Mouse (Mus musculus) embryonic facial prominence, embryonic 15.5 days (tissue): ENCODE results near the gene Nav3. TPM values are rescaled to one million over a fixed set of nuclear protein-coding genes. Genes with fewer than 3 reads are reported as not detected.

Experiments
- ATAC-seq: fragments of 200-750 bp; cut with Nextera tagmentation; 2 replicates; pipeline ENCODE4 v1.8.0; 2017; ENCODE audit warnings: low read depth, moderate TSS enrichment; ENCODE audit not compliant: insufficient number of reproducible peaks, low FRiP score, low TSS enrichment
- H3K27ac ChIP-seq: fragments of 300-500 bp; sonication (generic); replicated peaks from 2 replicates; pipeline ENCODE4 v1.5.1; 2015; ENCODE audit warnings: mild to moderate bottlenecking, inconsistent platforms
- H3K27me3 ChIP-seq: fragments of 300-500 bp; sonication (generic); 2 replicates; pipeline ENCODE4 v1.6.1; 2015; ENCODE audit warnings: inconsistent platforms
- H3K36me3 ChIP-seq: fragments of 300-500 bp; sonication (generic); 2 replicates; pipeline ENCODE4 v1.6.1; 2015; ENCODE audit warnings: mild to moderate bottlenecking, inconsistent platforms
- H3K4me1 ChIP-seq: fragments of 300-500 bp; sonication (generic); 2 replicates; pipeline ENCODE4 v1.6.1; 2015; ENCODE audit warnings: inconsistent platforms
- H3K4me2 ChIP-seq: fragments of 300-500 bp; sonication (generic); replicated peaks from 2 replicates; pipeline ENCODE4 v1.6.1; 2015; ENCODE audit warnings: mild to moderate bottlenecking, inconsistent platforms
- H3K4me3 ChIP-seq: fragments of 300-500 bp; sonication (generic); replicated peaks from 2 replicates; pipeline ENCODE4 v1.5.1; 2015; ENCODE audit warnings: mild to moderate bottlenecking, inconsistent platforms
- H3K9ac ChIP-seq: fragments of 300-500 bp; sonication (generic); 2 replicates; pipeline ENCODE4 v1.6.1; 2015; ENCODE audit warnings: inconsistent platforms
- H3K9me3 ChIP-seq: fragments of 300-500 bp; sonication (generic); replicated peaks from 2 replicates; pipeline ENCODE4 v1.6.1; 2016; ENCODE audit warnings: inconsistent platforms
- WGBS: fragments of 180-500 bp; shearing (Covaris S2); methylation state at CpG from one replicate; pipeline ENCODE4 v1.1.7; 2015; 5-methylcytosine and 5-hydroxymethylcytosine counted together
- polyA plus RNA-seq: library from polyadenylated mRNA; unstranded; fragments of >200 nt; fragmentation: Nextera tagmentation; extraction: Ambion mirVana; gene quantifications from 2 replicates; pipeline ENCODE4 v1.2.1, GENCODE M21; 2015

Nav3 gene
- polyA plus RNA-seq, 1 experiment from 2014 or later = 5.6 TPM

DNA sequence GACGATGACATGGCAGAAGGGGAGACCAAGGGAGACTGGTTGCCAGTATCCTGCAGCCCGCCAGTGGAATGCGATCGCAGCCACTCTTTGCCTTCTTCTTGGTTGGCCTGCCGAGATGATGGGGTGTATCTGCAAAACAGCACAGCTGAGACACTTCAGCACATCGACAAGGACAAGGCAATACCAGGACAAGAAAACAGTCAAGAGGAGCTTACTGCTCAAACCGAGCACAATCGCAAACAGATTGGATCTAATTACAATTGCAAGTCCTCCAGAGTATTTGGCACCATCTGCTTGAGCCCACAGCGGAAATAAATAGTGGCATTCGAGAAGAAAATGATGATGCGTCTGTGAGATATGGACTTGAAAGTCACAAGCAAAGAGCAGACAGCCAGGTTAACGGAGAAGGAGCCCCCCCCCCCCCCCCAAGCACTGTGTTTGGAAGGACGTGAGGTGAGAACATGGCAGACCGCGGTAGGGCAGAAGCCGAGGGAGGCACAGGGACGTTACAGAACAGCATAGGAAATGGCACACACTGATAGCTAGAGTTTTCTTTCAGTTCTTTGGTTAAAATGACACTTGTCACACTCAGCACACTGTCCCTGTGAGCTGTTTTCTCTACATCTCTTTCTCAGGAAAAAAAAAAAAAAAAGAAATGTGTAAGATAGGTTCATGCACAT, 696.9 kb downstream of the Nav3 start:
- H3K9ac ChIP-seq = no peak overlapping the region
- no peaks in the 10 kb centered on the region for H3K27me3 ChIP-seq
- no peak overlapping the region for H3K4me2 ChIP-seq
- no peaks in the 10 kb centered on the region for H3K4me1 ChIP-seq
- ATAC-seq = no peak
- H3K27ac ChIP-seq = no peak overlapping the region
- 72% methylated on average over 17 of the region's 17 CpGs for WGBS
- H3K36me3 ChIP-seq = no peaks in the 10 kb centered on the region
- H3K4me3 ChIP-seq = no peak overlapping the region
- no peaks in the 10 kb centered on the region for H3K9me3 ChIP-seq

DNA sequence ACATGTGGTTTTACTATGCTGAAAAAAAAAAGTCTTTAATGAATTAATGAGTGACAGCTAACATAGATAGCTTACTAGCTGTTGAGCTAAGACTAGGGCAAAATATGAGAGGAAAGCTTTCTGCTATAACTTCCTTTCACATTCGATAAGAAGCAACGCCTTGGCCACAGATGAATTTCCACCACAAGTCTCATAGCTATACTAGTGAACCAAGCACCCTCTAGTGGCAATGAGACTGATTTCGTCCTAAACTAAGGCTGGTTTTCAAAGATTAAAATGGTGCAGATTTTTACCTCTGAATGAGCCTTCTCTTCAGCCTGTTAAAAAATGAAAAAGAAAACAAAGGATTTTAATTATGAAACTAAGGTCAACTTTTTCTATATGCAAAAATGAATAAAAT, 709.1 kb downstream of the Nav3 start:
- Histone ChIP-seq H3K27ac (no peak overlapping the region), H3K4me1 (no peaks in the 10 kb centered on the region), H3K4me3 (no peak overlapping the region), H3K4me2 (no peak overlapping the region), H3K9ac (no peak overlapping the region), H3K9me3 (0 out of 2 replicates have a peak, but pooled peaks cover 4% of the 10 kb centered on the region), H3K27me3 (no peaks in the 10 kb centered on the region), H3K36me3 (no peaks in the 10 kb centered on the region)
- WGBS = 39% methylated on average over 3 of the region's 3 CpGs
- no peak for ATAC-seq

DNA sequence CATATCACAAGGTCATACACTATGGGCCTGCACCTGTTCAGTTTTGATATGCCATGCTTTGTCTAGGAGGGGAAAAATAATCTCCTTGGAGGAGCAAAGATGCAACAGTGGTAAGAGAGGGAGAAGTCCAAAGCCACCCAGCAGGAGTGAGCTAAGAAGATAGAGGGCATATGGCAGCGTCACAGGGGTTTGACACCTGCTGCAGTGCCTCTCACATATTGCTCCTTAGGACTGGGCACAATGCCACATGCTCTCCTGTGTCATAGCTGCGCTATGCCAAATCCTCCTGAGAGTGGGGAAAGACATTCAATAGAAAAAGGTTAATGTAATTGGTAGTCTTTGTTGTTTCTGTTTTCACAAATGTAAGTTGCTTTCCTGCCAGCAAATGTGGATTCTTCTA, 714.3 kb downstream of the Nav3 start:
- 70% methylated on average over 2 of the region's 2 CpGs for WGBS

DNA sequence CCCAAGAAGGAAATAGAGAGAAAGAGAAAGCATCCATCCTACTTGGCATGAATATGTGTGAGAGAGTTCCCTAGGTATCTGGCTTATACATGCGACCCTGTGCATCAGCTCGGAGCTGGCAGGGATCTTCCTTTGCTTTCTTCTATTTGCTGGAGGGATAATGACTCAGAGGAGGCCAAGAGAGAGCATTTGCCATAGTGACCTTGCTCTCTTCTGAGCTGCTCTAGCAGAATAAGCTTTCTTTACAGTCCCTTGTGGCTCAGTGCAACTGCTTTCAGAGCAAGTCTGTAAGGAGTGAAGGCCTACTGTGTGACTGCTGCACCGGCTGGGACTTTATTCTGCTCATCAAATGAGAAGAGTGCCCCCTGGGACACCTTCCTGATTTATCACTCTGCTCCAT, 715.7 kb downstream of the Nav3 start:
- Histone ChIP-seq H3K9me3 (0 out of 2 replicates have a peak, but pooled peaks cover 4% of the 10 kb centered on the region), H3K4me3 (no peak overlapping the region), H3K27ac (no peak overlapping the region), H3K4me2 (no peak overlapping the region), H3K9ac (no peak overlapping the region), H3K36me3 (no peaks in the 10 kb centered on the region), H3K27me3 (no peaks in the 10 kb centered on the region), H3K4me1 (no peaks in the 10 kb centered on the region)
- ATAC-seq = no peak
- WGBS = 57% methylated on average over 3 of the region's 3 CpGs

More for the DNA sequence above, 714.3 kb downstream of the Nav3 start:
- H3K9ac ChIP-seq = no peak overlapping the region
- H3K27ac ChIP-seq = no peak overlapping the region
- H3K4me2 ChIP-seq = no peak overlapping the region
- H3K4me1 ChIP-seq = no peaks in the 10 kb centered on the region
- 0 out of 2 replicates have a peak, but pooled peaks cover 4% of the 10 kb centered on the region for H3K9me3 ChIP-seq
- no peak for ATAC-seq
- H3K27me3 ChIP-seq = no peaks in the 10 kb centered on the region
- H3K4me3 ChIP-seq = no peak overlapping the region
- no peaks in the 10 kb centered on the region for H3K36me3 ChIP-seq

DNA sequence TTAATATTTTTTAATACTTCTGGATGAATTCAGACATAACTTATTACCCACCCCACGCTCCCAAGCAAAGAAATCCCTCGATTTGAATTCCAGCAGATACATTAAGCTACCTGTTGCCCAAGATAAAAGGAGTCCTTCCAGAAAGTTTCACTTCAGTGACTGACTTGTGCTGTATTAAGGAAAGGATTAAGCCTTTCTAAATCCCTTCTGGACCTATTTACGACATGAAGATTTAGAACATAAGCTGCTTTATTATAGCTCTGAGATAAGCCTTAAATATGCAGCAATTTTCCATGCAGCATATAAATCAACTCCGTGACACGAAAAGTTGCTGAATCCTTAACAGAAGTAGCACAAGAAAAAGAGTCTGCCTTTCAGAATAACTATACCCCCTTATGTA, 732.4 kb downstream of the Nav3 start:
- no peaks in the 10 kb centered on the region for H3K36me3 ChIP-seq
- H3K4me3 ChIP-seq = no peak overlapping the region
- H3K27ac ChIP-seq = no peak overlapping the region
- 65% methylated on average over 5 of the region's 5 CpGs for WGBS
- H3K4me1 ChIP-seq = no peaks in the 10 kb centered on the region
- no peaks in the 10 kb centered on the region for H3K9me3 ChIP-seq
- no peak overlapping the region for H3K9ac ChIP-seq
- no peaks in the 10 kb centered on the region for H3K27me3 ChIP-seq
- no peak for ATAC-seq
- no peak overlapping the region for H3K4me2 ChIP-seq

DNA sequence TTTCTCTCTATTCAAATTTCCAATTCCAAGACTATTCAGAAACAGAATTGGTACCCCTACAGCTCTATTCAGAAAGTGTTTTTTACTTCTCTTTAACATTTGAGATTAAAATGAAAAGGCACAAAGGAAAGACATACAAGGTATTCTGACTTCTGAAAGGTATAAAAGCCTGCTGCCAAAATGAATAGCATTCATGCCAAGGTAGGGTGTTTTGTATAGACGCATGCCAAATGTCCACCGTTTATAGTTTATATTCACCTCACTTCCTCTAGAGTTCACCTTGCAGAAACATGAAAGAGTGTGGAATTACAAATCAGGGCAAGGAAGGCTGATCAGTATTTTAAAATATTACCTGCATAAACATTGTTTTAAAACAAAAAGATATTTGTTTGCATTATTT, 737.2 kb downstream of the Nav3 start:
- Histone ChIP-seq H3K27me3 (no peaks in the 10 kb centered on the region), H3K4me2 (no peak overlapping the region), H3K4me3 (no peak overlapping the region), H3K27ac (no peak overlapping the region), H3K4me1 (no peaks in the 10 kb centered on the region), H3K9ac (no peak overlapping the region), H3K36me3 (no peaks in the 10 kb centered on the region), H3K9me3 (no peaks in the 10 kb centered on the region)
- 79% methylated on average over 2 of the region's 2 CpGs for WGBS
- ATAC-seq = no peak

DNA sequence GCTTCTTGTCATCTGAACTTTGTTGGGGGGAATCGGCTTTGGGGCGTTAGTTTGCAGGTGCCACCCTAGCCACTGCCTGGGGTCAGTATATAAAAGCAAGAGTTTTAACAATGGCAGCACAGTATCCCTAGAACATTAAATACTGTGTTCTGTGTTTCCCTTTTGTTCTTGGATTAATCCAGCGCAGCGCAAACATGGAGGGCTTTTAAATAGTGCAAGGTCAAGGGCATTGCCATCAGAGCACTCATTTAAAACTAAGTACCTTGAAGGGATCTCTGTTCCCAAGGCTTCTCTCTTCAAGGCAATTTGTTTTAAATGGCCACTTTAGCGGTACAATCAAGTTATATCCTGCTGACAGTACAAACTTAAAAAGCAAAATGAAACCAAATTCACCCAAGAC, 737.6 kb downstream of the Nav3 start:
- ATAC-seq = no peak
- H3K27ac ChIP-seq = no peak overlapping the region
- H3K4me2 ChIP-seq = no peak overlapping the region
- no peak overlapping the region for H3K4me3 ChIP-seq
- H3K9ac ChIP-seq = no peak overlapping the region
- 84% methylated on average over 5 of the region's 5 CpGs for WGBS
- no peaks in the 10 kb centered on the region for H3K4me1 ChIP-seq
- H3K9me3 ChIP-seq = no peaks in the 10 kb centered on the region
- no peaks in the 10 kb centered on the region for H3K36me3 ChIP-seq
- H3K27me3 ChIP-seq = no peaks in the 10 kb centered on the region

DNA sequence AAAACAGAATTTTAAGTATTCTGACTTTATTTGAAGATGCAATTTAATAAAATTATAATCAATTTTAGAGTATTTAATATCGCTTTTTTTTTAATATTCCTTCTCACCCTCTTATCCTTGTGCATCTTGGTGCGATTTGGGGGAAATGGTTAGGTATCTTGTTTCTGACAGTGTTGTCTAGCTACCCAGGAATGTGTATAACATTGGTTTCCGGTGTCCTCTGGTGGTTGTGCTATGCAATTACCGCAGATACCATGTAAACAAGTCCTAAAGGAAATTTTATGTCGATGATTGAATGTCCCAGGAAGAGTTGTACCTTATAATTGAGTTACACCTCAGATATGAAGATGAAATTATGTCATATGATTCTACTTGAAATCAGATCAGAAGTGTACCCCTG, 743.0 kb downstream of the Nav3 start:
- 29% methylated on average over 5 of the region's 5 CpGs for WGBS

DNA sequence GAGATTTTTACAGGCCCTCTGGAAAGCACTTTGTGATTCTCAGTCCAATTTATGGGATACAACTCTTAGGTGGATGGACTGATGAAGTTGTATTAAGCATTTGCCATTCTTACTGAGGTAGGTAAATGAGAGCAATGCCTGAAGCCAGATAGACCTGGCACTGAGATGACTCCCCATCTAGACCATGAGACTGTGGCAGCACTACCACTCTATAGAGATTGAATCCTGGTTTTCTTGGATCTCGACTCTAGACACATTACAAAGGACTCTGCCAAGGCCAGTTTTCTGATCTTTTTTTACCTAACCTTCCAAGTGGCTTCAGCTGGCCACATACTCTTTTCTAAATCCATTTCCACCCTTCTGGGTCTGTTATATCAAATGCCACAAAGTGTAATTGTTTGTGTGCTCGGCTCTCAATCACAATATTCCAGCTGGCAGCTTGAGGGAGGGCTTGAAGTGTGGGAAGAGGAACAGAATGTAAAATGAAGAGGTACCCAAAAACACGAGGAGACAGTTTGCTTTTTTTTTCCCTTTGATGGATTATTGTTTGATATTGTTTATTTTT, 756.2 kb downstream of the Nav3 start:
- ATAC-seq = no peak
- no peaks in the 10 kb centered on the region for H3K9me3 ChIP-seq
- H3K4me3 ChIP-seq = no peak overlapping the region
- no peaks in the 10 kb centered on the region for H3K4me1 ChIP-seq
- no peaks in the 10 kb centered on the region for H3K27me3 ChIP-seq
- no peak overlapping the region for H3K27ac ChIP-seq
- H3K9ac ChIP-seq = no peak overlapping the region
- WGBS = 61% methylated on average over 3 of the region's 3 CpGs
- H3K4me2 ChIP-seq = no peak overlapping the region
- H3K36me3 ChIP-seq = no peaks in the 10 kb centered on the region

More for the DNA sequence above, 743.0 kb downstream of the Nav3 start:
- ATAC-seq = no peak
- H3K9me3 ChIP-seq = no peaks in the 10 kb centered on the region
- no peaks in the 10 kb centered on the region for H3K36me3 ChIP-seq
- no peak overlapping the region for H3K4me2 ChIP-seq
- no peaks in the 10 kb centered on the region for H3K27me3 ChIP-seq
- no peak overlapping the region for H3K4me3 ChIP-seq
- H3K4me1 ChIP-seq = no peaks in the 10 kb centered on the region
- no peak overlapping the region for H3K27ac ChIP-seq
- H3K9ac ChIP-seq = no peak overlapping the region

DNA sequence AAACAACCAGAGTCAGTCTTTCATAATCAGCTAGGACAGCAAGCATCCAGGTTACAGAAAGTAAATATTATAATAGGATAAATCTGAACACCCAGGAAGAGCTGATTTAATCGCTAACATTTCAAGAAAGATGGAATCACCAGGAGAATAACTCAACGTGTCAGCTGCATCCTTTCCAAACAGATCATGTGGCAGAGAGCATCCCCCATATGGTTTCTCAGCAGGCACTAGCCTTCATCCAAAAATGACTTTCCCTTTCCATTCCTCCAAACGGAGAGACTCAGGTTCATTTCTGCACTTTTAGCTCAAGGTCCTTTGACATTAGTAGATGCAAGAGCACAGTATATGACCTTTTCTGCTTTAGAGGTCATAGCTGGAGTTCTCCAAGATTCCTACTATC, 765.4 kb downstream of the Nav3 start:
- H3K4me2 ChIP-seq = no peak overlapping the region

DNA sequence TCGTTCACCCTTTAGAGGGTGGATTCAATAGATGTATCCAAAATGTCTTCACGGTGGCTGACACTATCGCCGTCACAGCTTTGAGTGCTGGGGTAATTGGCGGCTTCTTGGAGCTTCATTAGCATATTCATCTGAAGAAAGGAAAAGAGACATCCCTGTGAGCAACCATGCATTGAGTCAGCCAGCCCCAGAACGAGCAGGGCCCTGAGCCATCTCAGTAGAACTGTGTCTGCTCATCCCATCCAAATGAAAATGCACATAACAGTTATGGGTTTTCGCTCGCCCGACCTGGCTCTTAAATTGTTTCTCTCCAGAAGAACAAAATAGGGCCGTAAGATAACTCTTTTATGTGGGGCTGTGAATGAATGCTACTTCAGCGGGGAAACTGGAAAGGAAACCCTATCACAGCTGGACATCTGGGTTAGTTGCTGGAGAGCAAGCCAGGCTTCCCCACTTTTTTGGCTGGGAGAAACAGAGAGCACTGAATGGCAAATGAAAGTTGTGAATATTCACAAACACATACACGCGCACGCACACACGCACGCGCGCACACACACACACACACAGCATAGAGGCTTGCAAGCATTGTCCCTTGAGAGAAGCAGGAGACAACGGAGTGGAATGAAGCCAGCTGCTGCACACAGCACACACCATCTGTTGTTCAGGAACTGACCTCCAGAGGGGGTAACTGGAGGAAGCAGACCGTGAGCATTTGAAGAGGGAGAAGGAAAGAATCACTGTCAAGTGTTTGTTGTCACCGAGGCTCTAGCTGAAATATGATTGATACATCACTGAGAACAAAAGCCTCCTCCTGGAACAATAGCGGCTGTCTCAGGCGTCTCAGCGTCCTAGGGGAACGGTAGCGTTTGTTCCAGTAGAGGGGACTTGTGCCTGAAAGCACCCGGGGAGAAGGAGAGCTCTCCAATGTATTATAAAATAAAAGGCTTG, 771.6 kb downstream of the Nav3 start:
- ATAC-seq = peak; percentile 78
- H3K4me2 ChIP-seq = peak overlapping the region; percentile 35
- 38% methylated on average over 27 of the region's 27 CpGs for WGBS
- H3K9ac ChIP-seq = no peak overlapping the region
- no peaks in the 10 kb centered on the region for H3K4me1 ChIP-seq
- no peak overlapping the region for H3K27ac ChIP-seq
- H3K9me3 ChIP-seq = no peaks in the 10 kb centered on the region
- H3K4me3 ChIP-seq = peak overlapping the region; percentile 17; the same call in 1 of the 2 replicates
- no peaks in the 10 kb centered on the region for H3K27me3 ChIP-seq
- H3K36me3 ChIP-seq = no peaks in the 10 kb centered on the region

More for the DNA sequence above, 765.4 kb downstream of the Nav3 start:
- no peak overlapping the region for H3K9ac ChIP-seq
- H3K27ac ChIP-seq = no peak overlapping the region
- 75% methylated on average over 3 of the region's 3 CpGs for WGBS
- no peak overlapping the region for H3K4me3 ChIP-seq
- H3K4me1 ChIP-seq = no peaks in the 10 kb centered on the region
- no peaks in the 10 kb centered on the region for H3K9me3 ChIP-seq
- H3K27me3 ChIP-seq = no peaks in the 10 kb centered on the region
- ATAC-seq = no peak
- no peaks in the 10 kb centered on the region for H3K36me3 ChIP-seq
